Mouse (Mus musculus) embryonic facial prominence, embryonic 13.5 days (tissue): Measurements from ENCODE around the gene Adgrf3. TPM values are rescaled to one million over a fixed set of nuclear protein-coding genes. Genes with fewer than 3 reads are reported as not detected.

Source experiments
- microRNA counts: library from miRNA; unstranded; fragments of <30 nt; microRNA quantifications from one replicate; lab custom pipeline; 2016
- microRNA-seq: library from miRNA; unstranded; fragments of <30 nt; microRNA quantifications from one replicate; pipeline ENCODE4, GENCODE M21; 2016
- polyA plus RNA-seq: library from polyadenylated mRNA; unstranded; fragments of >200 nt; fragmentation: Nextera tagmentation; extraction: Ambion mirVana; gene quantifications from 2 replicates; pipeline ENCODE4 v1.2.1, GENCODE M21; 2015

The Adgrf3 gene
- polyA plus RNA-seq, 1 experiment from 2014 or later, result not detected

MicroRNAs within 50 kb of the gene (microRNA counts, 519-probe panel; counts per million panel counts)
- microRNA mmu-miR-1960 (lab: Ali Mortazavi, UCI), result 1,576 counts per million, percentile 47 among the panel's probes with 10 or more counts

Small RNA genes within 50 kb of the gene (microRNA-seq; reads per million reads assigned to microRNA genes)
- 1.1 reads per million for gene Mir1960

Other genes with a start within 250 kb of the Adgrf3 start
- gene Il6, start 192.6 kb downstream of the Adgrf3 start, polyA plus RNA-seq, result 0.32 and 0.58 TPM in 2 replicates
- 241 and 293 TPM in 2 replicates for gene Tyms, start 132.1 kb downstream of the Adgrf3 start, polyA plus RNA-seq
- gene Garem2, start 100.6 kb downstream of the Adgrf3 start, polyA plus RNA-seq, result 0.47 and 1.2 TPM in 2 replicates
- gene 3110082J24Rik, start 99.6 kb downstream of the Adgrf3 start, polyA plus RNA-seq, result not detected in 2 replicates
- 119 and 133 TPM in 2 replicates for gene Hadha, start 50.6 kb downstream of the Adgrf3 start, polyA plus RNA-seq
- 115 and 127 TPM in 2 replicates for gene Hadhb, start 50.5 kb downstream of the Adgrf3 start, polyA plus RNA-seq
- gene Selenoi, start 26.9 kb upstream of the Adgrf3 start, polyA plus RNA-seq, result 17.6 and 17.8 TPM in 2 replicates
- gene Drc1, start 75.7 kb upstream of the Adgrf3 start, polyA plus RNA-seq, result 0.13 and 0.51 TPM in 2 replicates